Mouse (Mus musculus) hindbrain, embryonic 13.5 days (tissue): Measurements from ENCODE around the gene Card6. TPM values are rescaled to one million over a fixed set of nuclear protein-coding genes. Genes with fewer than 3 reads are reported as not detected.
"Not testable (repeated sequence)": the region's sequence is repeated elsewhere in the genome, so short reads cannot be mapped to it uniquely, and the experiment has no call there.

Experiments
- ATAC-seq: fragments of 200-750 bp; cut with Nextera tagmentation; 2 replicates; pipeline ENCODE4 v1.8.0; 2017; ENCODE audit warnings: moderate TSS enrichment; ENCODE audit not compliant: low FRiP score
- H3K27ac ChIP-seq: fragments of 300-500 bp; sonication (generic); 2 replicates; pipeline ENCODE4 v1.5.1; 2015; ENCODE audit warnings: inconsistent platforms, mild to moderate bottlenecking, moderate library complexity
- H3K27me3 ChIP-seq: fragments of 300-500 bp; sonication (generic); 2 replicates; pipeline ENCODE4 v1.6.1; 2015; ENCODE audit warnings: mild to moderate bottlenecking, inconsistent platforms
- H3K36me3 ChIP-seq: fragments of 300-500 bp; sonication (generic); 2 replicates; pipeline ENCODE4 v1.6.1; 2015; ENCODE audit warnings: mild to moderate bottlenecking, inconsistent platforms
- H3K4me1 ChIP-seq: fragments of 300-500 bp; sonication (generic); replicated peaks from 2 replicates; pipeline ENCODE4 v1.6.1; 2015; ENCODE audit warnings: inconsistent platforms
- H3K4me2 ChIP-seq: fragments of 300-500 bp; sonication (generic); 2 replicates; pipeline ENCODE4 v1.6.1; 2015; ENCODE audit warnings: inconsistent platforms, mild to moderate bottlenecking, moderate library complexity
- H3K4me3 ChIP-seq: fragments of 300-500 bp; sonication (generic); 2 replicates; pipeline ENCODE4 v1.5.1; 2015; ENCODE audit warnings: mild to moderate bottlenecking, inconsistent platforms
- H3K9ac ChIP-seq: fragments of 300-500 bp; sonication (generic); 2 replicates; pipeline ENCODE4 v1.6.1; 2015; ENCODE audit warnings: mild to moderate bottlenecking, inconsistent platforms
- H3K9me3 ChIP-seq: fragments of 300-500 bp; sonication (generic); 2 replicates; pipeline ENCODE4 v1.6.1; 2016; ENCODE audit warnings: inconsistent platforms
- WGBS: fragments of 180-500 bp; shearing (Covaris S2); methylation state at CpG from one replicate; pipeline ENCODE4 v1.1.7; 2015; 5-methylcytosine and 5-hydroxymethylcytosine counted together
- polyA plus RNA-seq: library from polyadenylated mRNA; unstranded; fragments of >200 nt; fragmentation: Nextera tagmentation; extraction: Ambion mirVana; gene quantifications from 2 replicates; pipeline ENCODE4 v1.2.1, GENCODE M21; 2015

Card6 gene
- polyA plus RNA-seq, 1 experiment from 2014 or later, result 1.0 TPM

GRCm38 (mm10) chr15:5142047-5142446 is 33.7 kb upstream of the Card6 start:
- H3K4me1 ChIP-seq, result peaks cover 14% of the 10 kb centered on the region
- no peaks in the 10 kb centered on the region for H3K36me3 ChIP-seq
- no peak overlapping the region for H3K4me2 ChIP-seq
- no peak for ATAC-seq
- H3K27me3 ChIP-seq, result no peaks in the 10 kb centered on the region
- H3K4me3 ChIP-seq, result no peak overlapping the region
- H3K9me3 ChIP-seq, result no peaks in the 10 kb centered on the region
- 68% methylated on average over 5 of the region's 5 CpGs for WGBS
- no peak overlapping the region for H3K9ac ChIP-seq
- no peak overlapping the region for H3K27ac ChIP-seq

DNA sequence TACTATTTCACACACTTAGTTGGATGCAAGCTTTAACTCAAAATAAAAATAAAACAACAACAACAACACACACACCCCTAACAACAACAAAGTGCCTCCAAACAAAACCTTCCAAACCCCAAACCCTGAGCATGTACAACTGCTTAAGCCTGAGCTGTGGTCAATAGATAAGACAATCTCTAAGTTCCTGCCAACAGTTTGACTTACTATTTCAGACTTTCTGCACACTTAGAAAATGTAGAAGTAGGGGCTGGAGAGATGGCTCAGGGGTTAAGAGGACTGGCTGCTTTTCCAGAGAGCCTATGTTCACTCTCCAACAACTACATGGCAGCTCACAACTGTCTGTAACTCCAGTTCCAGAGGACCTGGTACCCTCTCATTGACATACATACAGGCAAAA is 32.0 kb upstream of the Card6 start:
- no peak overlapping the region for H3K4me3 ChIP-seq
- no peak overlapping the region for H3K27ac ChIP-seq
- no peak overlapping the region for H3K4me2 ChIP-seq
- no peak for ATAC-seq
- no peak overlapping the region for H3K9ac ChIP-seq
- peaks cover 11% of the 10 kb centered on the region for H3K4me1 ChIP-seq
- H3K36me3 ChIP-seq, result no peaks in the 10 kb centered on the region
- H3K9me3 ChIP-seq, result no peaks in the 10 kb centered on the region
- no peaks in the 10 kb centered on the region for H3K27me3 ChIP-seq

DNA sequence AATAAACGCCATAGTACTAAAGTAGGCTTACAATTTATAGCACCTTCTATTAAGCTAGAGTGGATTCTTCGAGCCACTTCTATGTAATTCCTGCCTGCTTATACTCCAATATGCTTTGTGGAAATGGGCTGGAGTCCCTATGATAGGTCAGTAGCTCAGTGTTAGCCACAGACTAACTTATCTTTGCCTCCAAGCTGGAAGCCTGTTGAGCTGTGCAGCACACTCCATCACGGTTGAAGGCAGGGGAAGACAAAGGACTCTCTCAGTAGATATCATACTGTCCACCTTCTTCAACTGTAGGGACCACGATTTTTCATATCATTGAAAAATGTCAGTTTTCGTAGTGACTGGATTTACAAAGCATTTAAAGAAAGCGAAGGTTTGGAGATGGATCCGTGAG is 31.5 kb upstream of the Card6 start:
- no peaks in the 10 kb centered on the region for H3K36me3 ChIP-seq
- H3K27me3 ChIP-seq, result no peaks in the 10 kb centered on the region

DNA sequence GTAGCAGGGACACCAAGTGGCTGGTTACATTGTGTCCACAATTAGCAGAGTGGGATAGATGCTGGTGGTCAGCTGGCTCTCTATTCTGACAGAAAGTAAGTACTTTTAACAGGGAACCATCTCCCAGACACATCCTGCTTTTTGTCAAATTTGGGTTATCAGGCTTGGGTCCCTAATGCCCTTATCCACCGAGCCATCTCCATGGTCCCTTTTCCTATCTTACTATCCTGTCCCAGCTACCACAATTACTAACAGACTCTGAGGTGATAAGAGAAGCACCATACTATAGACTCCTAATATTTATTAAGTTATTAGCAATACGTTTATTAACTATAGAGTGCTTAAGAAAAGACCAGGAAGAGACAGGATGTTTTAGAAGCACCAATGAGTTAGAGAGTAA is 31.0 kb upstream of the Card6 start:
- no peak overlapping the region for H3K4me3 ChIP-seq
- no peaks in the 10 kb centered on the region for H3K36me3 ChIP-seq
- no peak overlapping the region for H3K9ac ChIP-seq
- H3K9me3 ChIP-seq, result no peaks in the 10 kb centered on the region
- H3K4me2 ChIP-seq, result no peak overlapping the region
- no peaks in the 10 kb centered on the region for H3K27me3 ChIP-seq
- no peak for ATAC-seq
- H3K4me1 ChIP-seq, result peaks cover under 1% of the 10 kb centered on the region
- WGBS, result 92% methylated on average over 2 of the region's 2 CpGs
- no peak overlapping the region for H3K27ac ChIP-seq

More for the DNA sequence above, 31.5 kb upstream of the Card6 start:
- no peak overlapping the region for H3K27ac ChIP-seq
- no peak overlapping the region for H3K4me3 ChIP-seq
- no peak overlapping the region for H3K4me2 ChIP-seq
- no peak overlapping the region for H3K9ac ChIP-seq
- no peak for ATAC-seq
- 90% methylated on average over 7 of the region's 7 CpGs for WGBS
- H3K9me3 ChIP-seq, result no peaks in the 10 kb centered on the region
- peaks cover 6% of the 10 kb centered on the region for H3K4me1 ChIP-seq

- no peaks in the 10 kb centered on the region for H3K9me3 ChIP-seq
- 68% methylated on average over 9 of the region's 9 CpGs for WGBS
Measured at GRCm38 (mm10) chr15:5138021-5138856, 29.9 kb upstream of the Card6 start.

GRCm38 (mm10) chr15:5134945-5135483 is 26.7 kb upstream of the Card6 start:
- H3K4me3 ChIP-seq, result no peak overlapping the region
- no peak overlapping the region for H3K9ac ChIP-seq
- no peaks in the 10 kb centered on the region for H3K4me1 ChIP-seq
- no peaks in the 10 kb centered on the region for H3K27me3 ChIP-seq
- no peak overlapping the region for H3K4me2 ChIP-seq
- 86% methylated on average over 8 of the region's 8 CpGs for WGBS
- H3K36me3 ChIP-seq, result no peaks in the 10 kb centered on the region
- H3K27ac ChIP-seq, result no peak overlapping the region
- ATAC-seq, result no peak
- H3K9me3 ChIP-seq, result no peaks in the 10 kb centered on the region

More at GRCm38 (mm10) chr15:5138021-5138856, 29.9 kb upstream of the Card6 start:
- Histone ChIP-seq H3K4me1 (no peaks in the 10 kb centered on the region), H3K27me3 (no peaks in the 10 kb centered on the region), H3K4me3 (no peak overlapping the region), H3K9ac (no peak overlapping the region), H3K27ac (no peak overlapping the region), H3K4me2 (no peak overlapping the region), H3K36me3 (no peaks in the 10 kb centered on the region)
- peak; percentile 79 for ATAC-seq

DNA sequence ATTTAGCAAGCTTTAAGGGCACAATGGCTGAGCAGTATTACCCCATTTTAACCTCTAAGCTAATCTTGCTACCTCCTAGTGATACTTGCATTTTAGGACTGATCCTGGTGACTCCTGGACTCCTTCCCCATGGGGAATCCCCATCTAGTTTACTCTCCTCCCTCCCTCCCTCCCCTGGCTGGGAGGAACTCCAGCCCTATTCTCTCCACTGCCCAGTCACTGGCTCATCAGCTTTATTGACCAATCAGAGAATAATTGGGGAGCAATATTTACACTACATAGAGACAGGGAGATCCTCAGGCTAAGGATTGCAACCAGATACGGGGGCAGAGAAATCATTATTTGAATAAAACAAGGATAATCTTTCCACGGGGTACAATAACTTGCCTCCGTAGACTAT is 25.8 kb upstream of the Card6 start:
- Histone ChIP-seq H3K27ac (no peak overlapping the region), H3K4me3 (no peak overlapping the region), H3K9ac (no peak overlapping the region), H3K4me2 (no peak overlapping the region), H3K36me3 (no peaks in the 10 kb centered on the region), H3K4me1 (no peaks in the 10 kb centered on the region), H3K9me3 (no peaks in the 10 kb centered on the region), H3K27me3 (no peaks in the 10 kb centered on the region)
- no peak for ATAC-seq
- 74% methylated on average over 3 of the region's 3 CpGs for WGBS

- no peaks in the 10 kb centered on the region for H3K9me3 ChIP-seq
- 65% methylated on average over 3 of the region's 3 CpGs for WGBS
- H3K4me2 ChIP-seq, result no peak overlapping the region
- no peak overlapping the region for H3K9ac ChIP-seq
- H3K27ac ChIP-seq, result no peak overlapping the region
- ATAC-seq, result no peak
- no peaks in the 10 kb centered on the region for H3K27me3 ChIP-seq
- H3K36me3 ChIP-seq, result no peaks in the 10 kb centered on the region
- H3K4me3 ChIP-seq, result no peak overlapping the region
- no peaks in the 10 kb centered on the region for H3K4me1 ChIP-seq
Measured at GRCm38 (mm10) chr15:5133301-5133700, 25.0 kb upstream of the Card6 start.

- not testable (repeated sequence) for H3K27ac ChIP-seq, H3K27me3 ChIP-seq, H3K9ac ChIP-seq, H3K36me3 ChIP-seq, H3K4me2 ChIP-seq, ATAC-seq, H3K4me3 ChIP-seq, H3K4me1 ChIP-seq, H3K9me3 ChIP-seq
- 92% methylated on average over 14 of the region's 14 CpGs for WGBS
Measured at GRCm38 (mm10) chr15:5130887-5131668, 22.7 kb upstream of the Card6 start.

DNA sequence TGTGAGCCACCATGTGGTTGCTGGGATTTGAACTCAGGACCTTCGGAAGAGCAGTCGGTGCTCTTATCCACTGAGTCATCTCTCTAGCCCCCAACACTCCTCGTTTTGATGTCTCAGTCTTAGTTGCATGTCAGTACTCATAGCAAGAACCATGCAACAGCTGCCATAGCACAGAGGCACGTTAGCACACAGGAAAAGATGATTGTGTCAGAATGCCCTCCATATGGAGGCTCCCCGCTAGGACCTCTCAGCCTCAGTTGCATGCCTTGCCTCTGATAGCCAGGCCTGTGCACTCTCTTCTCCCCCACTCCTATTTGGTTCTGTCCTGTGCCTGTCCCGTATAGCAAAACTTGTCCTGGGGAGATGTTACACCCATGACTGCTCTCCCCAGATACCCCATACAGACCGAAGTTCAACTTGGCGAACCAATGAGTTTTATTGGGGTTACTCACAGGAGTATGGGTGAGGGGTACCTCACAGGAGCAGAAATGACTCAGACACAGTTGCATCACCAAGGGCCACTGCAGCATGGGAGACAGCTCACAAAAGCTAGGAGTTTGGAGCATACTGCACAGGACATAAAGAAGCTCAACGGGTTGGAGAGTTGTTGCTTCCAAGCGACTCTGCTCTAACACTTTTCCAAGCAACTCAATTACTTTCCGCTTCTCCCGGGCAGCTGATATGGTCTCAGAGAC is 20.9 kb upstream of the Card6 start:
- no peak for ATAC-seq
- no peak overlapping the region for H3K27ac ChIP-seq
- no peak overlapping the region for H3K9ac ChIP-seq
- WGBS, result 93% methylated on average over 12 of the region's 12 CpGs
- peaks cover 11% of the 10 kb centered on the region for H3K36me3 ChIP-seq
- no peaks in the 10 kb centered on the region for H3K4me1 ChIP-seq
- H3K4me2 ChIP-seq, result no peak overlapping the region
- H3K9me3 ChIP-seq, result no peaks in the 10 kb centered on the region
- H3K4me3 ChIP-seq, result no peak overlapping the region
- no peaks in the 10 kb centered on the region for H3K27me3 ChIP-seq

DNA sequence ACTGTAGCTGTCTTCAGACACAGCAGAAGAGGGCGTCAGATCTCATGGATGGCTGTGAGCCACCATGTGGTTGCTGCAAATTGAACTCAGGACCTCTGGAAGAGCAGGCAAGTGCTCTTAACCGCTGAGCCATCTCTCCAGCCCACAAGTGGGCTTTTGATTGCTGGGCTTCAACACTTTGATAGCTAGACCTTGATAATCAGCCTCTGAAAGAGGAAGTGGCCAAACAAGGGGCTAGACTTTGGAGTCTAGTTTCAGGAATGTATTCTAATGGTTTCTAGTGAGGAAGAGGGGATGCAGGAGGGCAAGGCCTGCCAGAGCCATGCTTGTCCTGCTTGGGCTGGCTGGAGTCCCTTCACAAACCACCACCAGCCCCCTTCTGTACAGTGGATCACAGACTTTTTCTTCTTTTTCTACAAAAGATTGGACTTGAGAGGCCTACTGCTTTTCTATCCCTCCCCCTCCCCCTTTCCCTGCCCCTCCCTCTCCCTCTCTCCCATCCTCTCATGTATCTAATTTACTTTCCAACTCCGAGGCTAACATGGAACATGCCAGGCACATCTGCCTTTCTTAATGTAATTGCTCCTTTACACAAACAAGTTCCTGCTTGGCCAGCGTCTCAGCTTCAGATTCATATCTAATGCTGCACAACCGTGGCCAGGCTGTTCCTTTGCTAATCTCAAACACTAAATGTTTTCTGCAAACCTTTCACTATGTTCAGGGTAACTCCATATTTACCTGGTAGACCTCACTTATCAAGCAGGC is 20.0 kb upstream of the Card6 start:
- H3K9ac ChIP-seq, result no peak overlapping the region
- H3K36me3 ChIP-seq, result peaks cover 15% of the 10 kb centered on the region
- no peak overlapping the region for H3K4me3 ChIP-seq
- no peak overlapping the region for H3K4me2 ChIP-seq
- no peaks in the 10 kb centered on the region for H3K27me3 ChIP-seq
- H3K27ac ChIP-seq, result no peak overlapping the region
- H3K9me3 ChIP-seq, result no peaks in the 10 kb centered on the region
- ATAC-seq, result no peak
- no peaks in the 10 kb centered on the region for H3K4me1 ChIP-seq
- 82% methylated on average over 5 of the region's 5 CpGs for WGBS

- no peaks in the 10 kb centered on the region for H3K4me1 ChIP-seq
- no peak overlapping the region for H3K27ac ChIP-seq
- no peak for ATAC-seq
- H3K9me3 ChIP-seq, result no peaks in the 10 kb centered on the region
- H3K4me2 ChIP-seq, result no peak overlapping the region
- peaks cover 23% of the 10 kb centered on the region for H3K36me3 ChIP-seq
- WGBS, result 80% methylated on average over 2 of the region's 2 CpGs
- no peaks in the 10 kb centered on the region for H3K27me3 ChIP-seq
- no peak overlapping the region for H3K9ac ChIP-seq
- H3K4me3 ChIP-seq, result no peak overlapping the region
Measured at GRCm38 (mm10) chr15:5127487-5127886, 19.1 kb upstream of the Card6 start.
